Mouse (Mus musculus) neural tube, embryonic 15.5 days (tissue): ENCODE results near the gene Pkm. TPM values are rescaled to one million over a fixed set of nuclear protein-coding genes. Genes with fewer than 3 reads are reported as not detected.

ENCODE experiments used
- ATAC-seq: fragments of 200-750 bp; cut with Nextera tagmentation; 2 replicates; pipeline ENCODE4 v1.8.0; 2017; ENCODE audit warnings: mild to moderate bottlenecking, moderate TSS enrichment, moderate library complexity; ENCODE audit not compliant: low FRiP score
- H3K27ac ChIP-seq: fragments of 300-500 bp; sonication (generic); replicated peaks from 2 replicates; pipeline ENCODE4 v1.5.1; 2015; ENCODE audit warnings: mild to moderate bottlenecking, inconsistent platforms
- H3K27me3 ChIP-seq: fragments of 300-500 bp; sonication (generic); replicated peaks from 2 replicates; pipeline ENCODE4 v1.6.1; 2015; ENCODE audit warnings: inconsistent platforms
- H3K36me3 ChIP-seq: fragments of 300-500 bp; sonication (generic); 2 replicates; pipeline ENCODE4 v1.6.1; 2015; ENCODE audit warnings: inconsistent platforms
- H3K4me1 ChIP-seq: fragments of 300-500 bp; sonication (generic); 2 replicates; pipeline ENCODE4 v1.6.1; 2015; ENCODE audit warnings: inconsistent platforms
- H3K4me2 ChIP-seq: fragments of 300-500 bp; sonication (generic); 2 replicates; pipeline ENCODE4 v1.6.1; 2015; ENCODE audit warnings: inconsistent platforms, mild to moderate bottlenecking, moderate library complexity
- H3K4me3 ChIP-seq: fragments of 300-500 bp; sonication (generic); replicated peaks from 2 replicates; pipeline ENCODE4 v1.5.1; 2015; ENCODE audit warnings: mild to moderate bottlenecking, inconsistent platforms
- H3K9ac ChIP-seq: fragments of 300-500 bp; sonication (generic); replicated peaks from 2 replicates; pipeline ENCODE4 v1.6.1; 2015; ENCODE audit warnings: mild to moderate bottlenecking, inconsistent platforms
- H3K9me3 ChIP-seq: fragments of 300-500 bp; sonication (generic); replicated peaks from 2 replicates; pipeline ENCODE4 v1.6.1; 2016; ENCODE audit warnings: inconsistent platforms
- WGBS: fragments of 180-500 bp; shearing (Covaris S2); methylation state at CpG from one replicate; pipeline ENCODE4 v1.1.7; 2015; ENCODE audit warnings: mixed read lengths; 5-methylcytosine and 5-hydroxymethylcytosine counted together
- polyA plus RNA-seq: library from polyadenylated mRNA; unstranded; fragments of >200 nt; fragmentation: Nextera tagmentation; extraction: Ambion mirVana; gene quantifications from 2 replicates; pipeline ENCODE4 v1.2.1, GENCODE M21; 2015

Gene Pkm
- polyA plus RNA-seq, 1 experiment from 2014 or later = 997 TPM

DNA sequence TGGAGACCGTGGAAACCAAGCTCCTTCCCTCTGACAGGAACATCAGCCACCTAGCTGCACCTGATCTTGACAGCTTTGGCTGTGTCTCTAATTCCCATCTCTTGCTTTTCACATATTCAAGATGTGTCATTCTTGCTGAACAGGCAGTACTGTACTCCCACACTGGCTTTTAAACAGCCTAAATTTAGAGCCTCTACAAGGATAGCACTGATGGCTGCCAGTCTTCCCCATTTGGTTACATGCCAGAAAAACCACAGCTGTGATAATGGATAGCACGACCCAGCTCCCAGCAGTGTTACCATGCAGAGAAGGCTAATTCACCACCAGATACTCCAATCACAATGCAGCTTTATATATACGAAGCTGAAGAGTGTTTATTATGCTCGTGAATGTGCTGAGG lies 11.1 kb downstream of the Pkm start:
- WGBS = 67% methylated on average over 4 of the region's 4 CpGs
- 0 out of 2 replicates have a peak, but pooled peaks have one; percentile 35 for ATAC-seq

DNA sequence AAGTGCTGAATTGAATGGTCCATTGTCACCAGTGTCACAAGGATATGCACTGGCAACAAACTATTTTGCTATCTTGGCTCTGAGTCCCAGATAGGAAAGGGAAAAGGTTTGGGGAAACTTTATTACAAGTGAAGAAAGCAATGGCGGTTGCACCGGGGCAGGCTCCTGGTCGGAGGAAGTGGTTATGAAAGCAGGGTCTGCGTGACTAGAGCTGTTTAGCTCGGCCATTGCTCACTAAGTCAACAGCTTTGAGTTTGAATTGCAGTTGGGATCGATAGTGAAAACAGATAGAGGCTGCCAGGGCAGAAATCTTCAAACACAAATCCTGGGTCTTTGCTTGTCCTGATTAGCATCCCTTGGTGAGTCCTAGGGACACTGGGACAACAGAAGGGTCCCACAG lies 11.7 kb downstream of the Pkm start:
- H3K9me3 ChIP-seq = no peaks in the 10 kb centered on the region
- no peak overlapping the region for H3K4me2 ChIP-seq
- H3K4me1 ChIP-seq = peaks cover 35% of the 10 kb centered on the region
- H3K9ac ChIP-seq = no peak overlapping the region
- peaks cover 78% of the 10 kb centered on the region for H3K36me3 ChIP-seq
- H3K4me3 ChIP-seq = no peak overlapping the region
- ATAC-seq = no peak
- no peaks in the 10 kb centered on the region for H3K27me3 ChIP-seq
- no peak overlapping the region for H3K27ac ChIP-seq
- 78% methylated on average over 6 of the region's 6 CpGs for WGBS

More for the DNA sequence above, 11.1 kb downstream of the Pkm start:
- Histone ChIP-seq H3K36me3 (peaks cover 71% of the 10 kb centered on the region), H3K27ac (no peak overlapping the region), H3K9ac (no peak overlapping the region), H3K27me3 (no peaks in the 10 kb centered on the region), H3K4me2 (no peak overlapping the region), H3K4me1 (peaks cover 40% of the 10 kb centered on the region), H3K9me3 (no peaks in the 10 kb centered on the region), H3K4me3 (no peak overlapping the region)

DNA sequence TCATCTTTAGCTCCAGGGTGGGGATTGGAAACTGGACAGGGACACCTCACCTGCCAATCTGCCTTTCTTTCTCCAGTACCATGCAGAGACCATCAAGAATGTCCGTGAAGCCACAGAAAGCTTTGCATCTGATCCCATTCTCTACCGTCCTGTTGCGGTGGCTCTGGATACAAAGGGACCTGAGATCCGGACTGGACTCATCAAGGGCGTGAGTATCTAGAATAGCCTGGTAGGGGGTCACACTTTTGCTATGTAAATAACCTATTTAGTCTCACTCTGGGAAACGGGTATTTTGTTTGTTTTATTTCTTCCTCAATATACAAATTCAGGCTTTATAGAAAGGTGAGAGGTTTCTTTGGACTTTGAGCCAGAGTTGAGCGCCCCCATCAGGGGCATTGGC lies 12.3 kb downstream of the Pkm start:
- Histone ChIP-seq H3K9ac (no peak overlapping the region), H3K4me2 (no peak overlapping the region), H3K9me3 (no peaks in the 10 kb centered on the region), H3K27ac (no peak overlapping the region), H3K27me3 (no peaks in the 10 kb centered on the region), H3K4me1 (peaks cover 29% of the 10 kb centered on the region), H3K36me3 (peaks cover 83% of the 10 kb centered on the region), H3K4me3 (no peak overlapping the region)
- ATAC-seq = no peak
- WGBS = 69% methylated on average over 7 of the region's 7 CpGs

DNA sequence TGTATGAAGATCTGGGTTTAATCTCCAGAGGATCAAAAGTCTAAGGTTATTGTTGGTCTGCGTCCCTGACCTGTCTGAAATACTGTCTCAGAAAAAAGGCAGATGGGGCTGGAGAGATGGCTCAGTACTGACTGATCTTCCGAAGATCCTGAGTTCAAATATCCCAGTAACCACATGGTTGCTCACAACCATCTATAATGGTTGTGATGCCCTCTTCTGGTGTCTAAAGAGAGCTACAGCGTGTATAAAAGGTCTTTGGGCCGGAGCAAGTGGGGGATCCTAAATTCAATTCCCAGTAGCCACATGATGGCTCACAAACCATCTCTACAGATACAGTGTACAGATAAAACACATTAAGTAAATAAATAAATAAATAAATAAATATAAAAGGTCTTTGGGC lies 13.0 kb downstream of the Pkm start:
- no peak overlapping the region for H3K27ac ChIP-seq
- peaks cover 22% of the 10 kb centered on the region for H3K4me1 ChIP-seq
- no peak for ATAC-seq
- H3K9ac ChIP-seq = no peak overlapping the region
- H3K9me3 ChIP-seq = no peaks in the 10 kb centered on the region
- no peak overlapping the region for H3K4me3 ChIP-seq
- H3K4me2 ChIP-seq = no peak overlapping the region
- H3K27me3 ChIP-seq = no peaks in the 10 kb centered on the region
- 80% methylated on average over 4 of the region's 4 CpGs for WGBS
- peaks cover 89% of the 10 kb centered on the region for H3K36me3 ChIP-seq

DNA sequence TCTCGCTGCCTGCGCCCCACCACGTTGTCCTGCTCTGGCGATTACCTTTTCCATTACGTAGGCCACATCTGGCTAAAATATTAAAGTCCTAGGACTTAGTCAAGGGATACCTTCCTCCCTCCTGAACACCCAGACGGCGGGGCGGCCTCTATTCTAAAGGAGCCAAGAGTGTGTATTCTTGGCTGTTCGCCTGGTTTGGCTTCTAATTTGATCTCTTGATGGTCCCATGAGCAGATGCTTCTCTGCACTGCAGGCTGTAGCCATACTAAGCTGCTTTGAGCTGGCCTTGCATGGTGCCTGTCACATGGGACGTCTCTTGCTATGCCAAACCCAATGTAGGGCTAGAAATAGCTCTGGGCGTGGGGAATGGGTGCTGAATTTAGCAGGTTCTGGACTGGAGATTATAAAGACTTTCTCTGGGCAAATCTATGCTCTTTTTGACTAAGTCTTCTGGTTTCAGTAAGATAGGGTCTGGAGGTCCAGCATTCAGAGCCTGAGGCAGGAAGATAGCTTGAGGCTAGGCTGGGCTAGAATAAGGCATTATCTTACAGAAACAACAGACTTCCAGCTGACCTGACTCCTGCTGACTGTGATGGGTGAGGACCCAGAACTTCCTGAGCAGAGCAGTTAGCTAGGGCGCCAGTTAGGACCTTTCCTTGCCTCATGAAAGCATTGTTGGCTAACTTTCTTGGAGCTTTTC lies 16.2 kb downstream of the Pkm start:
- no peaks in the 10 kb centered on the region for H3K27me3 ChIP-seq
- no peak overlapping the region for H3K4me2 ChIP-seq
- H3K4me3 ChIP-seq = no peak overlapping the region
- WGBS = 88% methylated on average over 12 of the region's 12 CpGs
- peaks cover 2% of the 10 kb centered on the region; the same call in 1 of the 2 replicates for H3K4me1 ChIP-seq
- H3K9ac ChIP-seq = no peak overlapping the region
- H3K9me3 ChIP-seq = no peaks in the 10 kb centered on the region
- H3K36me3 ChIP-seq = peaks cover 97% of the 10 kb centered on the region
- no peak for ATAC-seq
- no peak overlapping the region for H3K27ac ChIP-seq

DNA sequence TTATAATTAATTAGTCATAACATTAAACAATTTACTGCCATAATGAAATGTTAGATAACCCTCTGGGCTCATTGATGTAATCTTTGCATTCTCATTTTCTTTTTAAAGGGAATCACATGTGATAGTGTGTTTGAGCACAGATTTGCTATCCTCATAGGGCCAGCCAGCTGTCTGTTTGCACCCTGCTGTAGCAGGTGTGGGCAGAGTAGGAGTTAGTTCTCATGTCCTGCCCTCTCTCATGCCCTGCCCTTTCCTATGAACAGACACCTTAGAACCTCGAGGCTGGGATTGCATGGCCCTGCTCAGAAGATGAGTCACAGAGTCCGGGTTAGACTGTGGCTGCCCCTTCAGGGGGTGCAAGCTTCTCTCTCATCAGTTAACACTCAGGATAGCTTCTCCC lies 17.3 kb downstream of the Pkm start:
- H3K4me3 ChIP-seq = no peak overlapping the region
- no peak for ATAC-seq
- no peaks in the 10 kb centered on the region for H3K9me3 ChIP-seq
- H3K27me3 ChIP-seq = no peaks in the 10 kb centered on the region
- WGBS = 81% methylated on average over 2 of the region's 2 CpGs
- H3K4me1 ChIP-seq = no peaks in the 10 kb centered on the region
- H3K9ac ChIP-seq = no peak overlapping the region
- H3K4me2 ChIP-seq = no peak overlapping the region
- peaks cover 96% of the 10 kb centered on the region for H3K36me3 ChIP-seq
- no peak overlapping the region for H3K27ac ChIP-seq

DNA sequence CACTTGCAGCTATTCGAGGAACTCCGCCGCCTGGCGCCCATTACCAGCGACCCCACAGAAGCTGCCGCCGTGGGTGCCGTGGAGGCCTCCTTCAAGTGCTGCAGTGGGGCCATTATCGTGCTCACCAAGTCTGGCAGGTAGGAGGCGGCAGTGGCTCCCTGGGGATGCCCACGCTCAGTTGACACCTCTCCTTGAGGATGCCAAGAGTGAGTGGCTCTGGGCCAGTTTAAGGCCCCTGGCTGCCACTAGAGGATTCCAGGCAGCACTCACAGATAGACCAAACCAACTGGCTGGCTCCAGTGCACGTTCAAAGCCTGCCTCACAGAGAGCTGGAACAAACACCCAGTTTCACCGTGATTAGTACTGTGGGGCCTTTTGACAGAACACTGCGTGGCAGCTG lies 19.4 kb downstream of the Pkm start:
- no peaks in the 10 kb centered on the region for H3K27me3 ChIP-seq

DNA sequence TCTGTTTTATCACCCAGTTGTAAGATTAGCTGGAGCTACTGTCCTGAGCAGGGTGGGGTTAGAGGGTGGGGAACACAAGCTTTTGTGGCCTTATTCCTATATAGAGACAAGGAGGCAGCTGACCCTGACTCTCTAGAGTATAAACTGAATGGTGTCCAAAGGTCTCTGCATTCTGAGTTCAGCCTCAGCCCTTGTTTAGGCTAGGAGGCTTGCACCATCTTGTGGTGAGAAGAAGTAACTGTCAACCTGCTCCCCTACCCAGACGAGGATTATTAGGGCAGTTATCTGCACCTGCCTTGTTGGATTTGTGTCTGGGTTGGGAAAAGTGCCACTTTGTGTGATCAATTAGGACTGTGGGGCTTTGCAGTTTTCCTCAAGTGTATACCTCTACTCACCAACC lies 22.1 kb downstream of the Pkm start:
- Histone ChIP-seq H3K27me3 (0 out of 2 replicates have a peak, but pooled peaks cover 8% of the 10 kb centered on the region), H3K4me2 (no peak overlapping the region), H3K9ac (no peak overlapping the region), H3K9me3 (no peaks in the 10 kb centered on the region), H3K27ac (no peak overlapping the region), H3K4me3 (no peak overlapping the region), H3K36me3 (peaks cover 57% of the 10 kb centered on the region), H3K4me1 (peaks cover 14% of the 10 kb centered on the region)
- WGBS = 22% methylated on average over 1 of the region's 1 CpGs
- ATAC-seq = no peak

More for the DNA sequence above, 19.4 kb downstream of the Pkm start:
- Histone ChIP-seq H3K9ac (no peak overlapping the region), H3K4me1 (peaks cover 8% of the 10 kb centered on the region), H3K27ac (no peak overlapping the region), H3K4me3 (no peak overlapping the region), H3K9me3 (no peaks in the 10 kb centered on the region), H3K36me3 (peaks cover 84% of the 10 kb centered on the region), H3K4me2 (no peak overlapping the region)
- ATAC-seq = no peak
- WGBS = 84% methylated on average over 14 of the region's 14 CpGs

DNA sequence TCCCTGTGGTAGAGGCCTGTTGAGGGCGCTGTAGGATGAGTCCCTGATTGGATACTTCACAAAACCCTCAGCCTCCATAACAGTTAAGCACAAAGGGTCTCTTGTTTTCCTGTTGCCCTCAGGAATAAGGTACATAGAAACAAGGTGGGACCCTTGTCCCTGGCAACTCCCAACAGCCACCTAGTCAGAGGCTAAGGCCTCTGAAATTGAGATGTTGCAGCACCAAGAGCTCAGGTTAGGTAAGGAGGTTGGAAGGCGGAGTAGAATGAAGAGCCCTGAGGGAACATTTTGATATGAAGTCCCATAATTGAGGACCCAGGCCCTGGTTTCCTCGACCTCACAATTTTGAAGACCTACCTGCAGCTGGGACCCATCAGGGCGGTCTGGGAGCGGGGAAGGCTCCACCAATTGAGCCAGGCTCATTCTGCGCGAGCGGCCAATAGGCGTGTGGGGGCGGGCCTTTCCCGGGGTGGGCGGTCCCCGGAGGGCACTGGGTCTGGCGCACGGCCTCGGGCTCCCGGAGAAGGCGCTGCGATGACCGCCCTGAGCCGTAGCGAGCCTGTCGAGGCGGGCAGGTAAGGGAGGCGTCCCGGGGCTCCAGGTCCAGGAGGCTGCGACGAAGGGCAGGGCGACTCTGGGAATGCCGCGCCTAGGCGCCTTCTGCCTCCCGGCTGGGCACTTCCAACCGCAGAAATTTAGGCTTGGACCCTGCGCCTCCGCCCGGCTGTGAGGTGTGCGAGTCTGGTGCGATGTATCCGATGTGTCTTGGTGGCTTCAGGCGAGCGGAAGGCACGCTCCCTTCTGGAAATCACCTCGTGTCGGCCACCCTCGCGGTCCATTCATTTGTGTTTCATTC lies 23.7 kb downstream of the Pkm start, which contains the start of gene Gramd2:
Gene Gramd2 (plus strand): TSS at position 467 of the 856 bp plus-strand sequence.
- H3K27ac ChIP-seq = 0 out of 2 replicates have a peak within 1 kb of the TSS, but pooled peaks have one; percentile 14
- WGBS = 2% methylated on average over 47 of the region's 47 CpGs
- peak within 1 kb of the TSS; percentile 55 for H3K4me3 ChIP-seq
- peaks cover 42% of the 10 kb centered on the region for H3K36me3 ChIP-seq
- H3K9me3 ChIP-seq = no peaks in the 10 kb centered on the region
- H3K4me2 ChIP-seq = peak within 1 kb of the TSS; percentile 92
- peak within 1 kb of the TSS; percentile 65 for H3K9ac ChIP-seq
- 0 out of 2 replicates have a peak, but pooled peaks cover 8% of the 10 kb centered on the region for H3K27me3 ChIP-seq
- ATAC-seq = peak; percentile 96
- peaks cover 14% of the 10 kb centered on the region for H3K4me1 ChIP-seq

DNA sequence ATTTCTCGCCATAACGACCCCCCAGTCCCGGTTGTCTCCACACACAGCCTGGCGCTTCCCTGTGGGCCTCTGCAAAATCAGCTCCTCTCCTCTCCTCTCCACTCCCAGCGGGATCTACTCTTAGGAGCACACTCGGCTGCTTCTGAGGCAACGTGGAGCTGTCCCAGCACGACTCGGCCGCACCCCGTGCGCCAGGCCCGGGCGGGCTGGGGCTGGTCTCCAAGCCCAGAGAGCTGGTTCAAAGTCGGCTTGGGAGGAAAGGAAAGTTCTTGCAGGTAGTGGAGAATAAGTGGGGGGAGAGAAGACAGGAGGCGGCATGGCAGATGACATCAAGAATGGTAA lies 24.3 kb downstream of the Pkm start:
- peaks cover 36% of the 10 kb centered on the region for H3K36me3 ChIP-seq
- ATAC-seq = peak; percentile 41
- H3K4me3 ChIP-seq = peak overlapping the region; percentile 55
- H3K27ac ChIP-seq = 0 out of 2 replicates have a peak overlapping the region, but pooled peaks have one; percentile 14
- 10% methylated on average over 16 of the region's 16 CpGs for WGBS
- H3K27me3 ChIP-seq = 0 out of 2 replicates have a peak, but pooled peaks cover 8% of the 10 kb centered on the region
- H3K9ac ChIP-seq = peak overlapping the region; percentile 65
- H3K4me2 ChIP-seq = peak overlapping the region; percentile 92
- H3K4me1 ChIP-seq = peaks cover 14% of the 10 kb centered on the region
- H3K9me3 ChIP-seq = no peaks in the 10 kb centered on the region

DNA sequence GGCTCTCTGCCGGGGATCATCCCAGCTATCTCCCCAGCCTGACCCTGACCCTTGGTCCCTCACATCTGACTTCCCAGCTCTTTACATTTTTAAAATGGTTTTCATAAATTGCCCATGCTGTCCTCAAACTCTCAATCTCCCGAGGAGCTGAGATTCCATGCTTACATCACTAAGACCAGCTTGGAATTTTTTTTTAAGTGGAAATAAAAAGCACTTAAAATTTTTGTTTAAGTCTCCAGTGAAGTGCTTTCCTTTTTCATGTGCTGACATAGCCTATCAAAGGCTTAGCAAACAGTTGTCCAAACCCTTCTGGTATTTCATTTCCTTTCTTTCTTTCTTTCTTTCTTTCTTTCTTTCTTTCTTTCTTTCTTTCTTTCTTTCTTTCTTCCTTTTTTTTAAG lies 27.9 kb downstream of the Pkm start:
- Histone ChIP-seq H3K4me1 (peaks cover 14% of the 10 kb centered on the region), H3K4me2 (no peak overlapping the region), H3K4me3 (no peak overlapping the region), H3K9ac (no peak overlapping the region), H3K27ac (no peak overlapping the region), H3K36me3 (peaks cover 6% of the 10 kb centered on the region), H3K27me3 (0 out of 2 replicates have a peak, but pooled peaks cover 8% of the 10 kb centered on the region), H3K9me3 (no peaks in the 10 kb centered on the region)
- 83% methylated on average over 2 of the region's 2 CpGs for WGBS
- ATAC-seq = no peak
